Mouse (Mus musculus): ENCODE measurements around the gene Olfr31. TPM values are rescaled to one million over a fixed set of nuclear protein-coding genes. Genes with fewer than 3 reads are reported as not detected.
A peak's percentile ranks its signal among the peaks of the same experiment; 100 is the strongest.

The Olfr31 gene
- polyA plus RNA-seq (2016; fragmentation: Nextera tagmentation; extraction: Ambion mirVana), result not detected in 2 replicates

DNA sequence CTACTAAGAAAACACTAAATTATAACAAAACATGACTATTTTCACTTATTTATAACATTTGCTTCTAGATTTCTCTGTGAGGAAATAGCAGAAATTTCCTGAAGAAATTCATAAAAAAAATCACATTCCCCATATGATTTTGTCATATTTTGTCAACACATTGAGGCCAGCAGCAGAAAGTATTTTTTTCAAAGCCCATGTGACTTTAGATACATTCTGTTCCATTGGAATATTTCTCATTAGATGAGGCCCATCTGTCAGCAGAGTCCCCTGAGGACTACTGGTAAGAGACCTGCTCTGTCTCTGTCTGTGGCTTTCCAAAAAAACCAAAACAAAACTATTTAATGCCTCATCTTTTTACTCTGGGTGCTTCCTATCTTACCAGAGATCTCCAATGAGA, at the start of gene Olfr31:
Olfr31 (plus strand) TSS at position 301 of the 400 bp plus-strand sequence.
- Histone ChIP-seq H3K9me3 (replicated peaks) (no peaks in the 10 kb centered on the region), H3K27me3 (ENCODE audit: low read depth, poor library complexity, severe bottlenecking) (no peaks in the 10 kb centered on the region), H3K27ac (no peak within 1 kb of the TSS), H3K4me1 (no peaks in the 10 kb centered on the region), H3K36me3 (no peaks in the 10 kb centered on the region), H3K4me3 (no peak within 1 kb of the TSS)
- no peak for DNase-seq (ENCODE audit: low spot score)

DNA sequence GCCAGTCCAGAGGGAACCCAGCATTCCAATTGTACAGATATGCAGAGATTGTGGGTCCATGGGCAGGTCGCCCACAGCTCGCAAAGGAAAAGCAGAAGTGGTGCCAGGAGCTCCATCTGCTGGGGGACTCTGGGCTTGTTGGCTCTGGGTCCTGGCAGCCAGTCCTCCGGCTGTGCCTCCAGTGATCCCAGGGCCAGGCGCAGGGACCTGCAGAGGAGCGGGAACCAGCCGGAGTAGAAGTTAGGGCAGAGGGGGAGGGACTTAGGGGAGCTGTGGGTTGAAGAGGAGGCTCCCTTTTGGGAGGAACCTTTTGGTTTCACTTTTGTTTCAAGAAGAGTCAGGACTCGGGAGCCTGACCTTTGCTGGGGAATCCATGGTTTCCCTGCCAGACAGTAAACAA, 28.2 kb upstream of the Olfr31 start:
- no peak overlapping the region for H3K4me3 ChIP-seq
- H3K4me1 ChIP-seq, result no peaks in the 10 kb centered on the region
- DNase-seq (ENCODE audit: low spot score), result no peak
- H3K36me3 ChIP-seq, result no peaks in the 10 kb centered on the region
- no peaks in the 10 kb centered on the region; the same call in 1 of the 2 replicates for H3K9me3 ChIP-seq (replicated peaks)
- H3K27me3 ChIP-seq (ENCODE audit: low read depth, poor library complexity, severe bottlenecking), result no peaks in the 10 kb centered on the region
- no peak overlapping the region for H3K27ac ChIP-seq
- 76% methylated on average over 7 of the region's 7 CpGs for WGBS

DNA sequence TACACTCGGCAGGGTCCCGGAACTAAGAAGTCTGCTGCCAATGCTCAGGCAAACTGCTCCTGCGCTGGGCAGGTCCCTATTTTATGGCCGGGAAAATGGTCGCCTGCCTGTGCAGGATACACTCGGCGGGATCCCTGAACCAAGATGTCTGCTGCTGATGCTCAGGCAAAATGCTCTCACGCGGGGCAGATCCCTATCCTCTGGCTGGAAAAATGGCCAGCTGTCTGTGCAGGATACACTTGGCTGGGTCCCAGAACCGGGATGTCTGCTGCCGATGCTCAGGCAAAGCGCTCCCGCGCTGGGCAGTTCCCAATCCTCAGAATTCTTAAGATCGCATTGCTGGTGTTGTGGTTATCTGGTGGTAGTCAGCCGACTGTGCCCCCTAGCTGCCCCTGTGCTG, 13.7 kb upstream of the Olfr31 start:
- H3K4me3 ChIP-seq, result peak overlapping the region; percentile 32
- no peaks in the 10 kb centered on the region for H3K36me3 ChIP-seq
- H3K27me3 ChIP-seq (ENCODE audit: low read depth, poor library complexity, severe bottlenecking), result no peaks in the 10 kb centered on the region
- no peaks in the 10 kb centered on the region for H3K4me1 ChIP-seq
- H3K9me3 ChIP-seq (replicated peaks), result no peaks in the 10 kb centered on the region
- no peak for DNase-seq (ENCODE audit: low spot score)
- no peak overlapping the region for H3K27ac ChIP-seq
- 51% methylated on average over 16 of the region's 16 CpGs for WGBS

DNA sequence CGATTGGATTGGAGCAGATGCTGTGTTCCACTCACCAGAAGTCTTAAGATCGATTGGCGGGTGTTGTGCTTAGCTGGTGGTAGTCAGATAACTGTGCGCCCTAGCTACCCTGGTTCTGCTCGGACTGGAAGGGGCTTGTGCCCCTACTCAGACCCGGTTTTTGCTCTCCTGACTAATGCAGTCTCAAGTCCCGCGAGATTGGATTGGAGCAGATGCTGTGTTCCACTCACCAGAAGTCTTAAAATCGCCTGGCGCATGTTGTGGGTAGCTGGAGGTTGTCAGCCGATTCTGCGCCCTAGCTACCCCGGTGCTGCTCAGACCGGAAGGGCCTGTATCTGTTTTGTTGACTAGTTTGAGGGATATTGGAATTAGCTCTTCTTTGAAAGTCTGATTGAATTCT, 13.2 kb upstream of the Olfr31 start:
- Histone ChIP-seq H3K9me3 (replicated peaks) (no peaks in the 10 kb centered on the region), H3K4me3 (no peak overlapping the region), H3K36me3 (no peaks in the 10 kb centered on the region), H3K27me3 (ENCODE audit: low read depth, poor library complexity, severe bottlenecking) (no peaks in the 10 kb centered on the region), H3K27ac (no peak overlapping the region), H3K4me1 (no peaks in the 10 kb centered on the region)
- DNase-seq (ENCODE audit: low spot score), result no peak
- 63% methylated on average over 14 of the region's 14 CpGs for WGBS

DNA sequence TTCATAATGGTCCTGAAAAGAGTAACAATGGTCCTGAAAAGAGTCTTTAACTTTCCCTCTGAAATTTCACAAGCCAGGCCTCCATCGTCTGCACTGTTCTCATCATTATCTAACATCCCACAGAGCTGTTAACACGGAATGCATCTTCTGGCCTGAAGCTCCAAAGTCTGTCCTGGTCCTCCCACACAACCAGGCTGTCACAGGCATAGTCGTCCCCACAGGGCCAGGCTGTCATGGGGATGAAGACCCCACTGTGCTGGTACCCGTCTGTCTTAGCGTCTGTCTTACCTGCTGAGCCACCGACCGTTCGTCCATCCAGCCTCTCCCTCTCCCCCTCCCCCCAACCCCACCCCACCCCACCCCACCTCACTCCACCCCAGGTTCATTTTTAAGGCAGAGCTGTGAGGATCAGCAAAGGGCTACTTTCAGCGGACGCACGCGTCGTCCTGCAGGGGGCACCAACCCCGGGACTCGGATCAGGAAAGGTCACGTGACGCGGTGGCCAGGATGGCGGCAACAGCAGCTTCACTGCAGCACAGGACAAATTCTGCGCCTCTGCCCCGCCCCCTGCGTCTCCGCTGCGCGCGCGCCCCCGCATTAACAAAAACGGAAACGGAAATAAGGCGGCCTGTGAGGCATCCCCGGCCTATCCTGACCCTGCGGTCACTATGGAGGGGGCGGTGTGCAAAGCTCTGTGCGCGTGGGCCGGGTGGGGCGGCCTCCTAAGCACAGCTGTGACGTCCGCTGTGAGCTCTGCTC, 22.7 kb downstream of the Olfr31 start:
- Histone ChIP-seq H3K36me3 (peaks cover 25% of the 10 kb centered on the region), H3K4me3 (peak overlapping the region; percentile 70), H3K9me3 (replicated peaks) (peaks cover 29% of the 10 kb centered on the region), H3K27ac (peak overlapping the region; percentile 89), H3K27me3 (ENCODE audit: low read depth, poor library complexity, severe bottlenecking) (no peaks in the 10 kb centered on the region), H3K4me1 (peaks cover 4% of the 10 kb centered on the region; the same call in 1 of the 2 replicates)
- WGBS, result 5% methylated on average over 40 of the region's 40 CpGs
- peak; percentile 93 for DNase-seq (ENCODE audit: low spot score)

DNA sequence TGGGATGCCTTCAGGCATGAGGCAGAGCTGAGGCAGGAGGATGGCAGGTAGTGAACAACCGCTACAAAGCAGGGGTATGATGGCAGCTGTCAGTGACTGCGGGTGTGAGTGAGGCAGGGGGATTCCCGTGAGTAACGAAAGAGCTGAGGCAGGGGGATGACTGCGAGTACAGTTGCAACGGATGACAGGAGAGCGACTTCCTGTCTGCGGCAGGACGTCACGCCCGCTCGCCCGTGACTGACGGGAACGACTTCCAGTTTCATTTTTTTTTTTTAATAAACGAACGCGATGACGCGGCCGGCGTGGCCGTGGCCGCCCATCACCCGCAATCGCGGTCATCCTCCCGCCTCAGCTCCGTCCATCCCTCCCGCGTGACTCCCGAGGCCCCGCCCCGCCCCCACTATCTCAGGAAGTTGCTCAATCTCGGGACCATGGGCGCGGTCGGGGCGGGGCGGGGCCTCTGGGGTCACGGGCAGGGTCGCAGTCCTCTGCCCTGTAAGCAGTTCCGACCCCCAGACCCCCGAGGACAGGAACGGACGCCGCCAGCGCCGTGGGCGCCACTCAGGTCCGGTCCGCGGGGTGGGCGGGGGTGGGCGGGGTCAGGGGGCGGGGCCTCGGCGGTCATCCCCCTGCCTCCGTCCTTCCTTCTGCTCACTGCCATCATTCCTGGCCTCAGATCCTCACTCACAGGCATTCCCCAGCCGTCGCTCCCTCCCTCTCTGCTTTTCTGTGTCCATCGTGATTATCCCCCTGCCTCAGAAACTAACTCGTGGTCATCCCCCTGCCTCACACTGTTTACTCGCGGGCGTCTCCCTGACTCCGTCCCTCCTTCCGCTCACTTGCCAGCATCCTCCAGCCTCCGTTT, 23.6 kb downstream of the Olfr31 start, which contains the start of gene Il3ra:
Il3ra (plus strand) TSS at position 328 of the 865 bp plus-strand sequence.
- H3K27me3 ChIP-seq (ENCODE audit: low read depth, poor library complexity, severe bottlenecking), result no peaks in the 10 kb centered on the region
- peaks cover 38% of the 10 kb centered on the region for H3K9me3 ChIP-seq (replicated peaks)
- H3K4me3 ChIP-seq, result peak within 1 kb of the TSS; percentile 70
- DNase-seq (ENCODE audit: low spot score), result peak; percentile 79
- H3K36me3 ChIP-seq, result peaks cover 34% of the 10 kb centered on the region
- H3K27ac ChIP-seq, result peak within 1 kb of the TSS; percentile 89
- H3K4me1 ChIP-seq, result peaks cover 4% of the 10 kb centered on the region; the same call in 1 of the 2 replicates
- WGBS, result 3% methylated on average over 67 of the region's 69 CpGs

DNA sequence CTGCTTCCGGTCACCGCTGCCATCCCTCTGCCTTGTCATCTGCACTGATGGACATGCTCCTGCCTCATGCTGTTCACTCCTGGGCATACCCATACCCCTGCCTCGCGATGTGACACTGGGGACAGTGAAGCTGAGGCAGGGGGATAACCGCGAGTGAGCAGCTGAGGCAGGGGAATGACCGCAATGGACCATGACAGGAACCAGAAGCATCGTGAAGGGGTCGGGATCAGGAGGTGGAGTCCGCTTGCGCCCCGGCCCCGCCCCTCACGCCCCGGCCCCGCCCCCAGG, 24.1 kb downstream of the Olfr31 start:
- no peaks in the 10 kb centered on the region for H3K27me3 ChIP-seq (ENCODE audit: low read depth, poor library complexity, severe bottlenecking)
- H3K9me3 ChIP-seq (replicated peaks), result peaks cover 43% of the 10 kb centered on the region
- DNase-seq (ENCODE audit: low spot score), result no peak
- peak overlapping the region; percentile 70 for H3K4me3 ChIP-seq
- H3K27ac ChIP-seq, result peak overlapping the region; percentile 89
- 28% methylated on average over 16 of the region's 16 CpGs for WGBS
- H3K4me1 ChIP-seq, result peaks cover 4% of the 10 kb centered on the region; the same call in 1 of the 2 replicates
- peaks cover 38% of the 10 kb centered on the region for H3K36me3 ChIP-seq

DNA sequence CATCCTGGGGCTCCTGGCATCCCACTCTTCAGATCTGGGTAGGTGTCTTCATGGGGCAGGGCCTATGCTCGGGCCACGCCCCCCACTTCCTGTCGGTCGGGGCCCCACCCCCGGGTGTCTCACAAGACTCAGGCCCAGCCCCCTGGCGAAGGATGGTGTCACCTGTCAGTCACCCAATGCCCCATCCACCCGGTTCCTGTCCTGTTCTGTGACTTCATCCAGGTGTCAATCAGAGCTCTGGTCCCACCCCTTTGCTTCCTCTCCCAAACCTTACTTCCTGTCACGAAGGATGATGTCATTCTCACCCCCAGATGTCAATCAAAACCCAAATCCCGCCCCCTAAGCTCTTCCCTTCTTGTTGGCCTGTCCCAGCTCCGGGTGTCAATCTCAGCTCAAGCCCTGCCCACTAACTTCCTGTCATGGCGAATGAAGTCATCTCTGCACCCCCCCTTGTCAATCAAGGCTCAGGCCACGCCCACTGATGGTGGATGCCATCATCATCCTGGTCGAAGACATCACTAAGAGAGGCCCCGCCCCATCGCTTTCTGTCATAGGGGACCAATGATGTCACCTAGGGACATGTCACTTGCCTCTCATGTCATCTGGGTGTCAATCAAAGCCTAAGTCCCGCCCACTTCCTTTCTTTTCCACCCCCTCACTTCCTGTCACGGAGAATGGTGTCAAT, 24.7 kb downstream of the Olfr31 start:
- H3K9me3 ChIP-seq (replicated peaks), result peaks cover 46% of the 10 kb centered on the region
- H3K27ac ChIP-seq, result peak overlapping the region; percentile 89; the same call in 1 of the 2 replicates
- H3K36me3 ChIP-seq, result peaks cover 40% of the 10 kb centered on the region
- WGBS, result 76% methylated on average over 17 of the region's 17 CpGs
- peak; percentile 31 for DNase-seq (ENCODE audit: low spot score)
- peak overlapping the region; percentile 70 for H3K4me3 ChIP-seq
- H3K27me3 ChIP-seq (ENCODE audit: low read depth, poor library complexity, severe bottlenecking), result no peaks in the 10 kb centered on the region
- peaks cover 4% of the 10 kb centered on the region; the same call in 1 of the 2 replicates for H3K4me1 ChIP-seq

DNA sequence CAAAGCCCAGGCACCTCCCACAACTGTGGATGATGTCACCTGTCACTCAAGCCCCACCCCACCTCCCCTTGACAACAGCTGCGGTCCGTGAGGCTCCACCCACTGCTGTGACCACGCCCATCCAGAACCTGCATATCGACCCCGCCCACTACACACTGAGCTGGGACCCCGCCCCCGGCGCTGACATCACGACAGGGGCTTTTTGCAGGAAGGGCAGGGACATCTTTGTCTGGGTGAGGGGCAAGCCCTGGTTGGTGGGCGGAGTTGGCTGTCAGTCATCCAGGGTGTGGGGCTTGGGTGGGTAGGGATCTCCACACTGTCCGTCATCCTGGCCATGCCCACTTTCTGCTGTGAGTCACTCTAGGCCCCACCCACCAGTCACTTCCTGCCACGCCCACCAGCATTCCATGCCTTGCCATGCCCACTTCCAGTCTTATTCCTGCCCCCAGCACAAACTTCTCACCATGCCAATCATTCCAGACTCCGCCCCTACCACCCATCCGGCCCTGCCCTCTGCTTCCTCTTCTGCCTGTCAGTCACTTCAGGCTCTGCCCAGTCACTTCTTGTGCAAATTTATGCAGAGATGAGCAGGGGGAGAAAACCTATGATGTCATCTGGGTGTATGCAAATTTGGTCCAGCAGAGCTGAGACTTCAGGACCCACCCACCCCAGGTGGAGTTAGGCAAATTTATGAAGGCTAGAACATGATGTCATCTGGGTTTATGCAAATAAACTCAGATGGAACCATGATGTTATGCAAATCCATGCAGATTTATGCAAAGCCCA, 25.4 kb downstream of the Olfr31 start:
- peak; percentile 34 for DNase-seq (ENCODE audit: low spot score)
- H3K27me3 ChIP-seq (ENCODE audit: low read depth, poor library complexity, severe bottlenecking), result no peaks in the 10 kb centered on the region
- peaks cover 46% of the 10 kb centered on the region for H3K9me3 ChIP-seq (replicated peaks)

DNA sequence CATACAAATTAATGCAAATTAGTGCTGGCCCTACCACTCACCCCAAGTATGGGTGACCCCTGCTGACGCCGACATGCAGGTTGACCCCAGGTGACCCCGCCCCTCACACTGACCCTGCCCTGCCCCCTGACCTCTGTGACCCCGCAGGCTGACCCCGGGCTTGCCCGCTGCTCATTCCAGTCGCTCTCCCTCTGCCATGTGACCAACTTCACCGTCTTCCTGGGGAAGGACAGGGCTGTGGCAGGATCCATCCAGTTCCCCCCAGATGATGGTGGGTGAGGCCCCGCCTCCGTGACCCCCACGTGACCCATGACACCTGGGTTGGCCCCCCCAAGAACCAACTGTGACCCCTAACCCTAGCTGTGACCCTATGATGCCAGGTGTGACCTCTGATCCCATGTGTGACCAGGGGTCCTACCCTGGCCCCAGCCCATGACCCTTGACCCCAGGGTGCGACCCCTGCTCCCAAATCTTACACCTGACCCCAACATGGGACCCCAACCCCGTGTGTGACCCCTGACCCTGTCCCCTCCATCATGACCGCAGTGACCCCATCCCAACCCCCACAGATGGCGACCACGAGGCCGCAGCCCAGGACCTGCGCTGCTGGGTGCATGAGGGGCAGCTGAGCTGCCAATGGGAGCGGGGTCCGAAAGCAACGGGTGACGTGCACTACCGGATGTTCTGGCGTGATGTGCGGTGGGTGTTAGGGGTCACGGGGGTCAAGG, 26.2 kb downstream of the Olfr31 start:
- Histone ChIP-seq H3K4me1 (peaks cover 4% of the 10 kb centered on the region; the same call in 1 of the 2 replicates), H3K4me3 (no peak overlapping the region), H3K36me3 (peaks cover 40% of the 10 kb centered on the region), H3K9me3 (replicated peaks) (peaks cover 48% of the 10 kb centered on the region), H3K27me3 (ENCODE audit: low read depth, poor library complexity, severe bottlenecking) (no peaks in the 10 kb centered on the region), H3K27ac (no peak overlapping the region)
- WGBS, result 95% methylated on average over 26 of the region's 26 CpGs
- peak; percentile 31 for DNase-seq (ENCODE audit: low spot score)

More for the DNA sequence above, 25.4 kb downstream of the Olfr31 start:
- H3K36me3 ChIP-seq, result peaks cover 40% of the 10 kb centered on the region
- no peak overlapping the region for H3K27ac ChIP-seq
- H3K4me3 ChIP-seq, result no peak overlapping the region
- H3K4me1 ChIP-seq, result peaks cover 4% of the 10 kb centered on the region; the same call in 1 of the 2 replicates
- 93% methylated on average over 14 of the region's 14 CpGs for WGBS

DNA sequence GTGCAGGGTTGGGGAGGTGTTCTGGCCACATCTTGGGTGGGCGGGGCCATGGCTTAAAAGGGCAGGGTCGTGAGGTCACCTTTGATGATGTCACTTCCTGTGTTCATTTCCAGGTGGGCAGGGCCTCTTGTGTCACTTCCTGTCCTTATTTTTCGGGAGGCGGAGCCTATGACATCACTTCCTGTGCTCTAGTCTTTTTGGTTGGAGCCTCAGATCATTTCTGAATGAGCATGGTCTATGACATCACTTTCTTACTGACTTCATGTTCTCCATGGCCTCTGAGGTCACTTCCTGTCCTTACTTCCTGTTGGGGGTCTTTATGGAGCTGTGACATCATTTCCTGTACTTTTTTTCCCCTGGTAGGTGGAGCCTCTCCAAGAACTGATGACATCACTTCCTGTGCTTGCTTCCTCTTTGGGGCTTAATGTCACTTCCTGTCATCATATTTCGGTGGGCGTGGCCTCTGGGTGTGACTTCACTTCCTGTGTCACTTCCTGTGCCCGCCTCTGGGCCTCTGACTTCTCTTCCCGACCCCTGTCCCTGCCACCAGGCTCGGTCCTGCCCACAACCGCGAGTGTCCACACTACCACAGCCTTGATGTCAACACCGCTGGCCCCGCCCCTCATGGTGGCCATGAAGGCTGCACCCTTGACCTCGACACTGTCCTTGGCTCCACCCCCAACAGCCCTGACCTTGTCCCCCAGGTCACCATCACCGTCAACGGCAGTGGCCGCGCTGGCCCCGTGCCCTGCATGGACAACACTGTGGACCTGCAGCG, 27.0 kb downstream of the Olfr31 start:
- H3K9me3 ChIP-seq (replicated peaks), result peaks cover 49% of the 10 kb centered on the region
- WGBS, result 94% methylated on average over 20 of the region's 20 CpGs
- H3K27ac ChIP-seq, result no peak overlapping the region
- DNase-seq (ENCODE audit: low spot score), result peak; percentile 32
- no peak overlapping the region for H3K4me3 ChIP-seq
- H3K27me3 ChIP-seq (ENCODE audit: low read depth, poor library complexity, severe bottlenecking), result no peaks in the 10 kb centered on the region
- peaks cover 4% of the 10 kb centered on the region; the same call in 1 of the 2 replicates for H3K4me1 ChIP-seq
- H3K36me3 ChIP-seq, result peaks cover 40% of the 10 kb centered on the region

Measured in limb, embryonic 10.5 days (tissue).